Mouse (Mus musculus) retina, postnatal 1 day (tissue): ENCODE results near the gene Atoh8.

ENCODE experiments used
- DNase-seq: peaks from one replicate; pipeline ENCODE4 v3.0.0-alpha.2; 2012

Atoh8 gene

GRCm38 (mm10) chr6:72189061-72189863 lies 46.1 kb downstream of the Atoh8 start:
- DNase-seq: peak; percentile 55

GRCm38 (mm10) chr6:72186809-72187208 lies 48.6 kb downstream of the Atoh8 start:
- peak; percentile 27 for DNase-seq

DNA sequence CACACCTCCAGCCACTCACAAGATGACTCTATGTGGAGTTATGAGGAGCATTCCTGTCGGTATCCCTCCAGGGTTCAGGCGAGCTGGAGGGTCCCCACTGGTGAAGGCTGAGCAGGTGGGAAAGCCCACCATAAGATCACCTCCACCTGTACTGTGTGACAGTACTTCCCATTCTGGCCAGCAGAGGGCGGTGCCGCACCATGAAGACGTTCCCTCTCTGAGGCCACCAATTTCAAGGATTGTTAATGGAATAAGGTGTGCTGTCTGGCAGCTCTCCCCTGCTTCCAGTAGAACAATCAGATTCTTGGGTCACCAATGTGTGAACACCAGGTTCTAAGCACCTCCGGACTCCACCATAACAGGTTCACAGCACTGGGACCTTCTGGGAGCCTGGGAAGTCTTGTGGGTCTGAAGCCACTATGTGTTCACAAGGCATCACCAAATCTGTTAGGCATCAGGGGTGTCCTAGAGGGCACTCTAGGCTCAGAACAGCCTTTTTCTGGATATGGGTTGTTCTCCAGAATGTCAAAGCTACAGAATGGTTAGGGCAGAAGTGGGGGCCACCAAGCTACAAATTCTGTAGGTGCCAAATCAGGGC lies 49.4 kb downstream of the Atoh8 start:
- peak; percentile 80 for DNase-seq

GRCm38 (mm10) chr6:72184576-72184975 lies 50.8 kb downstream of the Atoh8 start:
- DNase-seq: no peak

DNA sequence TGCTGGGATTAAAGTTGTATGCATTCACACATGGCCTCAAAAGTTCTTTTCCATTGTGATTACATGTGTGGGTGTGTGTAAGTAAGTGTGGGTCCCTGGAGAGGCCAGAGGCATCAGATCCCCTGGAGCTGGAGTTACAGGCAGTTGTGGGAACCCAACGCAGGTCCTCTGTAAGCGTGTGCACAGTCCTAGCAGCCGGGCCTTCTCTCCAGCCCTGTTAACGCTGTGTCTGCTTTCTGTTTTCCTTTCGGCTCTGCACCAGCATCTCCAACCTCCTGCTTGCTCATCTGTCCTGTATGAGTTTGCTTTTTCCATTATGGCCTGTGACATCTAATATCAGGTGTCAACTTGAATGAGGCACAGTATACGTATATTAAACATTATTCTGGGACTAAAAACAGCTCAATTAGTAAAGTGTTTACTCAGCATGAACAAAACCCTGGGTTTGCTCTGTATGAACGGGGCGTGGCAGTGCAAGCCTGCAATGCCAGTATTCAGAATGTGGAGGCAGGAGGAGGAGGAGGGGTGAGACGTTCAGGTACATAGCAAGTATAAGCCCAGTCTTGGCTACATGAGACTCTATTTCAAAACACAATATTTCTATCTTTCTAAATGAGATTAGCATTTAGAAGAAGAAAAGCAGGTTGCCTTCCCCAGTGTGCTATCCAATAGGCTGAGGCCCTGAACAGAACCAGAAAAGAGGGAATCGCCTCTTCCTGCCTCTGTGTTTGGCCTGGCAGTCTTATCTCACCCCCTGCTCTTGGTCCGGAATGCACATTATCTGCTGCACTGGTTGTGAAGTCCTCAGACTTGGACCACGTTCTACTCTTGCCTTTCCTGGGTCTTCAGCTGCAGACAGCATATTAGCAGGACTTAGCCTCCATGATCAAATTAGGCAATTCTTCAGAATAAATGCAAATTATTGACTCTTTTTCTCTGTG lies 55.5 kb downstream of the Atoh8 start:
- no peak for DNase-seq

DNA sequence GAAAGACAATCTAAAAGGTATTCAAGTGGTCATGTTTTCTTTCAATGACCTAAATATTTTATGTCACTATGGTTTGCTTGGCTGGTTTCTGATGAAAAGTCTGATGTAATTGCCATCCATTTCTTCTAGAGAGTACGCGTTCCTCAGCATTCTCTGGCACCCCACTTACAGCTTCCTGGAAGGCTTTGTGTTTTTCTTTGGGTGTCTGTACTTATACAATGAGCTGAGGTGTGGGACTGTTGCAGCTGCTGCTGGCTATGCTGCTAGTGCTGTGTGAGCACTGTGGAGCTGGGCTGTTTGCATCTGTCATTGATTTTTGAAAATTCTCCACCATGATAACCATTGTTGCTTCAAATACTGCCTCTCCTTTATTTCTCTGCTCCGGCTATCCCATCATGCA lies 56.4 kb downstream of the Atoh8 start:
- DNase-seq: no peak

DNA sequence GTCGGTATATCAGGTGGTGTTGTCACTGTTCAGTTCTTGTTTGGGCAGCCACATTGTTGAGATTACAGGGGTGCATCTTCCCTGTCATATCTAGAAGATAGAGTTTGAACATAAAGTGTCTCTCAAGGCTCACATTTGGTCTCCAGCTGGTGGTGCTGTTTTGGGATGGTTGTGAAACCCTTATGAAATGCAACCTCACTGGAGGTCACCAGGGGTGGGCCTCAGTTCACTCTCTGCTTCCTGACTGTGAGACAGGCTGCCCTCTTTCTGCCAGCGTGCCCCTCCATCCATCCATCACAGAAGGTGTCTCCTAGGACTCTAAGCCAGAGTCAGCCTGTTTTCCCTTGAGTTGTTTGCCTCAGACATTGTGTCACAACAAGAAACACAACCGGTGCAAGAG lies 58.0 kb downstream of the Atoh8 start:
- no peak for DNase-seq

GRCm38 (mm10) chr6:72176004-72176403 lies 59.4 kb downstream of the Atoh8 start:
- no peak for DNase-seq

GRCm38 (mm10) chr6:72175419-72175818 lies 60.0 kb downstream of the Atoh8 start:
- no peak for DNase-seq

DNA sequence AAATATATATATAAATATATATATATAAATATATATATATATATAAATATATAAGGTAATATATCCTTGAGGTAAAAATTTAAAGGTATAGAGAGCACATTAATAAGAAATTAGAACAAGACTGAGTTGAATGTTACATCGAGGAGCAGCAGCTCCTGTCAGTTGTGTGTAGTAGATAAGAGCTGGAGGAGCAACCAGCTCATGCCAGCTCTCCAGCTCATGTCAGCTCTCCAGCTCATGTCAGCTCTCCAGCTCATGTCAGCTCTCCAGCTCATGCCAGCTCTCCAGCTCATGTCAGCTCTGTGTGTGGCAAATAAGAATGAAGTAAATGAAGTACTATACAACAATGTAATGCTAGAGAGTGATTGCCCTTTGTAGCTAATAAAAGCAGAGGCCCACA lies 62.0 kb downstream of the Atoh8 start:
- DNase-seq: no peak

DNA sequence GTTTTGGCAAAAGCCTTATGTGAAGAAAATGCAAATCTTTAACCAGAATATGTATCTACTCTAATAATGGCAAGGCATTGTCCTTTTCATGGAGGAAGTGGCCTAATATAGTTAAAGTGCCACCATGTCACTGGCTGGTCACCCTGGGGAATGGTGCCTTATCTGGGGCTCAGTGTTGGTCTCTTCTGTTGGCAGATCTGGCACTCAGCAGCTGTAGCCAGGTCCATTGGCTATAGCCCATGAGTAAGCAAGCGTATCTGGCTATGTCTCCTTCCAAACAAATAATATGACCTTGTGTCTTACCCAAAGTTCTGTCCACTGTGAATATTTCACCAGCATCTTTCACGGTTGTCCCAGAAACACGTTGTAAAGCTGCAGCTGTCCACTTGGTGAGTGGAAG lies 64.0 kb downstream of the Atoh8 start:
- no peak for DNase-seq

GRCm38 (mm10) chr6:72165907-72166306 lies 69.5 kb downstream of the Atoh8 start:
- DNase-seq: no peak

- peak; percentile 91 for DNase-seq
Measured at GRCm38 (mm10) chr6:72164321-72165275, 70.8 kb downstream of the Atoh8 start.

DNA sequence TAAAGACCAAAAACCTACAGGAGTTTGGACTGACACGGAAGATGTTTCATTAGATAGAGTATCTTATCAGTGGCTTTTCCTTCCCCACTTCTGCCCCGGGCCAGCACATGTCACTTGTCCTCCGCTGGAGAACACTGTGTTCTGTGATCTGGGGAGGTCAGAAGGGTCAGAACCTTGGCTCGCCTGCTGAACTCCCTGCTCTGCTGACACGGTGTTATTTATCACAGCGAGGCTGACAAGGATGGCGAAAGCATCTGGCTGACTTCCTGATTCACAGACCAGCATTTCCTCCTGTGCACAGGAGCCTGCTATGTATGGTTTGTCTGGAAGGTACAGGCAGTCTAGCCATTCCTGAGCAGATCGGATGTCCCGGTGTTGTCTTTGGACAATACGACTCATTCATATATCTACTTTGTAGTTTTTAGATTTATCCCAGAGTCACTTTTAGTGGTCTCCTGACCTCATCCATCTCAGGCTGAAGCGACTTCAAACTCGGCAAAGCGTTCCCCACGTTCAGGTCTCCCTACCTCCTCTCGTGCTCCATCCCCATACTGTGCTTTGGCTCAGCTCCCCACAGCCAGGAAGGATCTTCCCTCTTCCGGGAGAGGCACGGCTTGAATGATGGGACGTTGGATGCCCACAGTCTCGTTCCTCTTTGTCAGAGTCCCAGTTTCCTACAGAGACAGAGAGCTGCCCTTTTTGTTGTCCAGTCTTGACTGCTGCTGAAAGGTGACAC lies 73.1 kb downstream of the Atoh8 start:
- no peak for DNase-seq

DNA sequence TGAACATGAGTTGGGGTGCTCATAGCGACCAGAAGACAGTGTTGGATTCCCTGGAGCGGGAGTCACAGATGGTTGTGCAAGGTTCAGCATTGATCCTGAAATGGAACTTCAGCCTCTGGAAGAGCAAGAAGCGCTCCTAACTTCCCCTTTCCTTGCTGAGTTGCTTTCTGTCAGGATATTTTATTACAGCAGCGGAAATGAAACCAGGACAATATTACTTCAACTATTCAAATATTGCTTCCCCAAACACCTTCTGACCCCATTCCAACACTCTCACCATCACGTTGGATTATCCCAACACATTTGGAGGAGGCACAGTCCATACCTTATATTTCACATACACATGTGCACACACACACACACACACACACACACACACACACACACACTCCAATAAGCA lies 73.6 kb downstream of the Atoh8 start:
- DNase-seq: no peak

GRCm38 (mm10) chr6:72160991-72161390 lies 74.4 kb downstream of the Atoh8 start:
- DNase-seq: no peak

DNA sequence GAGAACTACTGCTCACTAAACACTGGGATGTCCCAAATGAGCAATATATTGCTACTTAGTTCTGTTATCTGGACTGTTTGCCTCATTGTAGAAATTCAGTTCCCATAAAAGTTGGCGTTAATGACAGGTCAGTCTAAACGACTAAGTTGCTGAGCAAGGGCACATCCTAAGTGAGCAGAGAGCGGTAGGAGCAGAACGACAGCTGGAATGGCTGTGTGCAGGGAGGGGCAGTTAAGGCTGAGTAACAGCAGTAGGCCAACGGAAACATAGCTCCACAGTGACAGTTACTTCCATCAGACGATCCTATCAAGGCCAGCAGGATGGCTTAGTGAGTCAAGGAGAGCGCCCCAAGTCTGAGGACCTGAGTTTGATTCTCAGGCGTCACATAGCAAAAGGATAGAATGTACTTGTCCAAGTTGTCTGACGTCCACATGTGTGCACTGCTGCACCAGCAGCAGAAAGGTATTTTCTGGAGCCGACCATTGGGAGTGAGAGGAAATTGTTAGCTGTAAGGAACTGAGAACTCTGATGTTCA lies 75.4 kb downstream of the Atoh8 start:
- no peak for DNase-seq

- peak; percentile 20 for DNase-seq
Measured at GRCm38 (mm10) chr6:72158966-72159764, 76.2 kb downstream of the Atoh8 start.
